Mouse (Mus musculus) adrenal gland, postnatal 4 days (tissue): ENCODE data around the gene Tbc1d2. TPM values are rescaled to one million over a fixed set of nuclear protein-coding genes. Genes with fewer than 3 reads are reported as not detected.

Experiments
- DNase-seq, 2 experiments: peaks; one replicate each; pipeline ENCODE4 v3.0.0; 2021 to 2022; ENCODE audit warnings: low spot score in 2 of 2, mixed read lengths in 2 of 2
- long read RNA-seq, 2 experiments: library from polyadenylated mRNA; stranded (forward); transcript quantifications; one replicate each; pipeline ENCODE4 v2.0.0; 2021
- total RNA-seq, 2 experiments: library from RNA; stranded (reverse); gene quantifications; 2 replicates each; pipeline ENCODE4 v1.2.3; 2021

Gene Tbc1d2
- 1 to 10 TPM; 2.8 to 3.9 TPM for total RNA-seq
- long read RNA-seq, experiment 1, full-length matches to known transcripts, result 2 of 4 reads
- long read RNA-seq, experiment 1, partial matches to known transcripts, result 0 of 4 reads
- long read RNA-seq, experiment 1, other reads (novel, unspliced or antisense), result 2 of 4 reads
- long read RNA-seq, experiment 2, full-length matches to known transcripts, result 2 of 4 reads
- long read RNA-seq, experiment 2, partial matches to known transcripts, result 0 of 4 reads
- long read RNA-seq, experiment 2, other reads (novel, unspliced or antisense), result 2 of 4 reads

DNA sequence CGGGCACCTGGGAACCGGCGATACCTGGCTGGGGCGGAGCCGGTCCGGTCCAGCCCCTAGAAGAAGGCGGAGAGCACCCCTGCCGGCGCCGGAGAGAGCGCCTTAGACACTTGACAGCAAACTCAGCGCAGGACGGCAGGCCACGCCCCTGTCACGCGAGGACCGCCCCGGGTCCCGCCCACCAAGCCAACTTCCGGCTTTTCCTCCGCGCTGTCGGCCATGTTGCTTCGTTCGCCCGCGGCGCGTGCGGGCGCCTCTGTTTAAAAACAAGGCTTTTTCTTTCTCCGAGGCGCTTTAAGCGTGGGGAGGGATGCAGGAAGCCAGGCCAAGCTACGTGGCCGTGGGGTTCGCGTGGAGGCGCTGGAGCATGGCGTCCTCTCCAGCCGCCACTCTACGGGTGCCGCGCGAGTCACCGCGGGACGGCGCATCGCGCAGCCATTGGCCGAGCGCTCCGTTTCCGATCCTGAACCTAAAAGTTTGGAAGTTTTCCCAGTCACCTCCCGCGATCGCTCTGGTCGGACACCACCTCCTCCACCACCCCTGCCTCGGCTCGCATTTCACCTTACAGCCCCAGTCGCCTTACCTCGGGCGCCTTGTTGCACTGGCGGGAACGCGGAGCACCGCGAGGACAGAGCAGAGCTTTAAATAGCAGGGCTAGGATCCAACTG is at the start of gene Tbc1d2:
TSS of gene Tbc1d2 (minus strand) at position 124 of the 668 bp plus-strand sequence.
- DNase-seq, result peak; percentile 81 to 83

DNA sequence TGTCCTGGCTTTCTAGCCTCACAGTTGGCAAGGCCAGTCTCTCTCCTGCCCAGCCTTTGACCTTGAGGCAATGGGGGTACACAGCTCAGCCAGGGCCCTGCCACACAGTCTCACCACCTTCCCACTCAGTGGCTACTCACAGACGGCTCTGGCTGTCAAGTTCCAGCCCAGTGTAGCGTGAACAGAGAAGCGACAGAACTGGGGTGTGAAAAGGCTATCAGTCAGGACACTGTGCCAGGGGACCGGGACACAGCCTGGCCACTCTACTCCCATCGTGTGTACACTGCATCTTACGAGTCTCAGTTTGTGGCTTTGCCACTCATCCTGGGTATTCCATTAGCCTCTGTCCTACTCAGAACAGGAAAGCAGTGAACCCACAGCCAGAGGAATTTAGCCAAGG is 46.5 kb upstream of the Tbc1d2 start:
- DNase-seq, result no peak

GRCm38 (mm10) chr4:46690565-46690964 is 40.6 kb upstream of the Tbc1d2 start:
- no peak for DNase-seq

DNA sequence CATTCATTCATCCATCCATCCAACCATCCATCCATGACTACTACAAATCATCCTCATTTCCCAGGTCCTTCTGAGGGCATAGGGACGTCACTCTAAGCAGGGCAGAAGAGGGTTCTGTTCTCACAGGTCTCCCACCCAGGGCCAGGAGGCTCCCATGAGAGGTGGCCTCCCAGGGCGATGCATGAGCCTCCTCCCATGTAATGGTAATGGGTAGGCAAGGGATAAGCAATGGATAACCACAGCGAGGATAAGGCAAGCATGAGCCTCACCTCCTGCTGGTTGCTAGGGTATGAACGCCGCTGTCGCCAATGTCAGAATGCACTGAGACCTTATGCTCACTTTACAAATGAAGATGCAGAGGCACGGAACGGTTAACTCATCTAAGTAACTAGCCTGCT is 40.0 kb upstream of the Tbc1d2 start:
- DNase-seq, result no peak

DNA sequence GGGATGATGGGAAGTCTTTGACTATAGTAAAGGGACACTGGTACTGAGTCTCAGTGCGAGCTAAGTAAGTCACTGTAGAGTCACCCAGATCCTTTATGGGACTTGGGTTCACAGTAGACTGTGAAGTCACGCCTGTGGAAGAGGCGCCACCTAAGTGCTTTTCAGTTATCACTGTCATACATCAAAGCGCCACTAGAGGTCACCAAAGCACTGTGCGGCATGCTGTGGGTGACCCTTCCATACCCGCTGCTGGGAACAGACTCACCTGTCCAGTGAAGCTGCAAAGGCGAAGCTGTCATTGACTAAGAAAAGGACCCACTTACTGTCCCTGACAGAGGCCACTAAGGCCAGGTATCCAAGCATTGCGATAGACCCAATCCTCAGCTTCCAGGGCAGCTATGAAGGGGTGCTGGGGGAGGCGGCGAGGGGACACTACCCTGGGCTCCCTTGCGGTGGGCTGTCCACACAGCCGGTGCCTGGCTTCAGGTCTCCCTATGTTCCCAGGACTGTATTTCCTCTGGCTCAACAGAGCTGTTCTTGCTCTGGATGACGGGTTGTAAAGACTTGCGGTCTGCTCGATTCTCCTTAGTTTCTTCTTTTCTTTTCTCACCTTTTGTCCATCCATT is 39.5 kb upstream of the Tbc1d2 start:
- peak; percentile 39 to 44 for DNase-seq

DNA sequence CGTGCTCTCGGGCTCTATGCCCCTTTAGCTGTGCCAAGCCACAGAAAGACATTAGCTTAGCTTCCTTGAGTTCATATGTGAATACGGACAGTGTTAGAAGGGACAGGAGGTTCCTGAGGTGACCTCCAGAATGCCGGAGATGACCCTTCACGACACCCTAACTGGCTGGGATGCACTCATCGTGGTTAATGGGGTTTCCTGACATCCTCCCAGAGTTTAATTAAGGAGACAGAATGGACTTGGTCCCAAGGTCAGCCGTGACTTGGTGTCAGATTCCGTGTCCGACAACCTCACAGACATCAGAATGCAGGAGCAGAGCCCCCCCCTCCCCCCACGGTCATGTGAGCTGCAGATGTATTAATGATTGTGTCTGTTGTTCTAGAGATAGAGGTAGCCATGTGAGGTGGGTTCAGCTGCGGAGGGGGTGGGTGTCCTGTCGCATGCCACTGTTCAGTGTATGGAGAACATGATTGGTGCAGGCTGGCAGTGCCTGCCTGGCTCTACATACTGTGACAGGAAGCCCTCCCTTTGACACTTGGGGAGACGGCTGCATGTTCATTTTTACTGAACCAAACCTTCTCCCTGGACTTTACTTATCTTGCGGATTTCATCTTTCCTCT is 38.3 kb upstream of the Tbc1d2 start:
- DNase-seq, result no peak

DNA sequence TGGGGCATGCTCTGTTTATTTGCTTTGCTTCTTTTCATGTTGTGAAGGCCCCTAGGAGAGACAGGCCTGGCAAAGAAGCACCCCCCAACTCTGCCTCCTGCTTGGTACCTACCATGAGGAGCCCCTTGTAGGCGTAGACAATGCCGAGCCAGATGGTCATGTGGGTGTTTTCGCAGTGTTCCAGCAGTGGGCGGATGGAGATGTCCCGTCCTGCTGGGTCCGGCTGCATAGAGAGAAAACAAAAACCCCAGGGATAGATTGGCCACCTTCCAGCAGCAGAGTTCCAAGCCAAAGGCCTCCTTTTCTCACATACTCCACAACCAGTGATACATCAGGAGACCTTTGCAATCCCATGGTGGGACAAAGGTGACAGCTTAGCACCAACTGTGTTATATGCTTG is 34.2 kb upstream of the Tbc1d2 start:
- DNase-seq, result no peak

GRCm38 (mm10) chr4:46676646-46677045 is 26.6 kb upstream of the Tbc1d2 start:
- DNase-seq, result no peak

DNA sequence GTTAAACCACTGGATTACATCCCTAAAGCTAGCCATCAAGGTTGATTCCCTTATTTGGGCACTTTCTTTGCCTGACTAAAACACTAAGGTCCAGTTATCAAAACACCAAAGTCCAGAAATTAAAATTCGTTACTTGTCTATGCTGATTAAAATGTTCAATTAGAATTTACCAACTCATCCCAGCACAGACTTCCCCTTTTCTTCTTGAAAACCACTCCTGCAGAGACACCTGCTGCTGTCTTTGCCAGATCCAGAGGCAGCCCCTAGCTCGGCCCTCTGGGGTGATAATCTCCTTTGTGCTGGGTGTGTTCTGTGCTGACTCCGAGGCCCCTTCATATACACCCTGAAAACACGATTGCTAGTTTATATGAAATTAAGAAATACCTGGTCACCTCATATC is 26.0 kb upstream of the Tbc1d2 start:
- DNase-seq, result no peak

GRCm38 (mm10) chr4:46675272-46675785 is 25.3 kb upstream of the Tbc1d2 start:
- no peak for DNase-seq

GRCm38 (mm10) chr4:46668620-46669019 is 18.6 kb upstream of the Tbc1d2 start:
- no peak for DNase-seq

DNA sequence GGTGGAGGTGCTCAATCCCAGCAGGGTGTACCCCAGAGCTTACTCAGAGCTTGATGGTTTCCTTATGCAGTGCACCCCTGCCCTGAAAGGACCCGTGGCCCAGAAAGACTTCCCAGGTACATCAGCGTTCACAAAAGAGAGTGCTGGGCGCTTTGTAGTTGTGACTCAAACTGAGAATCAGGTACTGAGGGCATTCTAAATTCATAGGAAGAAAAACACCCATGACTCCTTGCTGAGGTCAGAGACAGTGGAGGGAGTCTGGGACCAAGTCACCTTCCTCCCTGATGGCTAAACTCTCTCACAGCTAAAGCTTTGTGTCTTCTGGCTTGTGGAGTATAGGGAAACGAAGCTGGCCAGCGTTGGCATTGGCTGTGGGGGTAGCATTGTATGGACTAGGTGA is 16.4 kb upstream of the Tbc1d2 start:
- no peak for DNase-seq

- no peak for DNase-seq
Observed at GRCm38 (mm10) chr4:46665371-46665774, 15.4 kb upstream of the Tbc1d2 start.

DNA sequence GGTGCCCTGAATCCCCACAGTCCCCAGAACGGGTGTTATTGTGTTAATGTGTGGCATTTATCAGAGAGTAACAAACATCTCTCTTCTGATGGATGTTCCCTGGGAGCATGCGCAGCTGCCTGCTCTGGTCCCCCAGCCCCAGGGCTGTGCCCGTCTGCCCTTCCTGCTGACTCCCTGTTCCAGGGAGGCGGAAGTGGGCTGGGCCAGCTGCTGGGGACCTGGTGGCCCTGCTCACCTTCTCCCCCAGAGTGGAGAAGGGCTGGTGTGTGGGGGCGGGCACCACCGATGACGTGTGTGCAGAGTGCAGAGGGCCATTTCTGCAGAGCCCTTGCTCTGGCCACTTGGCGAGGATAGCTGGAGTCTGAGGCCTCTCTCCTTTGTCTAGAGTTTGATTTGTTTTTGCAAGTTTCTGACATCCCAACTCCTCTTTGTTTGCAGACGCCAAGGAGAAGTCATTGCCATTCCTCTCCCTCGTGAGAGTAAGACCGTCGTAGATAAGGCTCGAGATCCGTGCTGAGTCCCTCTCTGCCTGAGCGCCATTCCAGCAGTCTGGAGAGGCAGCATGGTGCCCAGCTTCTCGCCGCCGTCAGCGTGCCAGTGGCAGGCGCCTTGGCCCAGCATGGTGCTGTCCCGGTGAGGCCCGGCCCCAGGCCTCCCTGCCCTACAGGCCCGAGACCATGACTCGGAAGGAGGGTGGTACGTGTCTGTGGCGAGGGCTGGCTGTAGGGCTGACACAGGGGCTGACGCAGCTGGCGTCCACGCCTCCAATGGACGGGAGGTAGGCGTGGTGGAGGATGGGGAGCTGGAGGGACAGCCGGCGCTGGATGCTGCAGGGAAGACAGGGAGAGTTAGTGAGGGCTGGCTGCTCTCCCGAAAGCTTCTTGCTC is 14.4 kb upstream of the Tbc1d2 start:
- peak in 1 of 2 experiments; percentile 55 for DNase-seq

- DNase-seq, result no peak
Observed at GRCm38 (mm10) chr4:46661433-46661832, 11.4 kb upstream of the Tbc1d2 start.

GRCm38 (mm10) chr4:46658946-46659345 is 8.9 kb upstream of the Tbc1d2 start:
- no peak for DNase-seq

DNA sequence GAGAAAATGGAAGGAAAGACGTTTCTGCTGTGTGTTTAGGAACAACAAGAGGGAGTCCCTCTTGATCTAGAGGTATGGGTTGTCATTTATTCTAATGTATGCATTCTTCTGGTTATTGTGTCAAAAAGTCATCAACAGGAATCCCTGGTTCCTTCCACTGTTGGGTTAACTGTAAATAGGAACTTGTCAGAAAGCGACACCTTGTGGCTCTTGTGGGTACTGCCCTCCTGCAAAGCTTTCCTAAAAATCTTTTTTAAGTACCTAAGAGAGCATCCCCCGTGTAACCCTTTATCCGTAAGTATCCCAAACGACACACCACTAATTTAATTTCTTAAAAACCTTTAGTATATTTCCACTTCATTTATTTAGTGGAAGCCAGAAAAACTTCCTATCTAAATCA is 7.1 kb upstream of the Tbc1d2 start:
- DNase-seq, result peak in 1 of 2 experiments; percentile 25

- no peak for DNase-seq
Observed at GRCm38 (mm10) chr4:46655956-46656355, 5.9 kb upstream of the Tbc1d2 start.

- DNase-seq, result no peak
Observed at GRCm38 (mm10) chr4:46655298-46655697, 5.3 kb upstream of the Tbc1d2 start.

DNA sequence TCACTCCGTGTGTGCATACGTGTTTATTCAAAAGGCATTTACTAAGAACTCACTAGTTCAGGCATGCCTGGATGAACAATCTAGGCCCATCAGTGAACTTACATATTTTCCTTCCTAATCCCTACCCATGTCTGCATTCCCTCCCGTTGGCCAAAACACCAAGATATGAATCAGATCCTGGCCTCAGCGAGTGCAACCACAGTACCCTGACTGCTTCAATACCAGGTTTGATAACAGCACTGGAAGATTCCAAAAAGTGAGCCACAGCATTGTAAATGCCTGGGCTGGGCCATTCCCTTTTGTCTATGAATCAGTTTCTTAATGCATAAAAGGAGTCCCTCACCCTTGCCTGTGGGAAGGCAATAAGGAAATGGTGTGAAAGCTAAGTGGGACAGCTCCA is 848 bp downstream of the Tbc1d2 start:
- DNase-seq, result no peak

DNA sequence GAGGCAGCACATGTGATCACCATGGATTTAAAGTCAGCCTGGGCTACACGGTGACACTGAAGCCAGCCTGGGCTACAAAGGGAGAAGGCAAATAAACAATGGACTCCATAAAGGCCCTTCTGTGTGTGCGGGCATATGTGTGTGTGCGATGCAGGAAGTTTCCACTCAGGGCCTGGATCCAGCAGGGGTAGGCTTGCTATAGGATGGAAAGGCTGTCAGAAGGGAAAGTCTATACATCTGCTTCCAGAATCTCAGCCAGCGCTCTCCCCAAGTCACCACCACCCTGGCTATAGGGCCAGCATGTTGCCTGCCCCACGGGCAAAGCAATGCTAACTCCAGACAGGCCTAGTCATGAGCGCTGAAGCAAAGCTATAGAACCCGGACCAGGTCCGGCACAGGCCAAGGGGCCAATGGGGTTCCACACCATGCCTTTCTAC is 6.3 kb downstream of the Tbc1d2 start:
- DNase-seq, result no peak
